Mouse (Mus musculus): ENCODE measurements around the gene Zmiz2. TPM values are rescaled to one million over a fixed set of nuclear protein-coding genes. Genes with fewer than 3 reads are reported as not detected.
"Not testable (repeated sequence)": the region's sequence is repeated elsewhere in the genome, so short reads cannot be mapped to it uniquely, and the experiment has no call there.

The Zmiz2 gene
- polyA plus RNA-seq, 1 experiment from 2014 or later: 13.8 TPM

DNA sequence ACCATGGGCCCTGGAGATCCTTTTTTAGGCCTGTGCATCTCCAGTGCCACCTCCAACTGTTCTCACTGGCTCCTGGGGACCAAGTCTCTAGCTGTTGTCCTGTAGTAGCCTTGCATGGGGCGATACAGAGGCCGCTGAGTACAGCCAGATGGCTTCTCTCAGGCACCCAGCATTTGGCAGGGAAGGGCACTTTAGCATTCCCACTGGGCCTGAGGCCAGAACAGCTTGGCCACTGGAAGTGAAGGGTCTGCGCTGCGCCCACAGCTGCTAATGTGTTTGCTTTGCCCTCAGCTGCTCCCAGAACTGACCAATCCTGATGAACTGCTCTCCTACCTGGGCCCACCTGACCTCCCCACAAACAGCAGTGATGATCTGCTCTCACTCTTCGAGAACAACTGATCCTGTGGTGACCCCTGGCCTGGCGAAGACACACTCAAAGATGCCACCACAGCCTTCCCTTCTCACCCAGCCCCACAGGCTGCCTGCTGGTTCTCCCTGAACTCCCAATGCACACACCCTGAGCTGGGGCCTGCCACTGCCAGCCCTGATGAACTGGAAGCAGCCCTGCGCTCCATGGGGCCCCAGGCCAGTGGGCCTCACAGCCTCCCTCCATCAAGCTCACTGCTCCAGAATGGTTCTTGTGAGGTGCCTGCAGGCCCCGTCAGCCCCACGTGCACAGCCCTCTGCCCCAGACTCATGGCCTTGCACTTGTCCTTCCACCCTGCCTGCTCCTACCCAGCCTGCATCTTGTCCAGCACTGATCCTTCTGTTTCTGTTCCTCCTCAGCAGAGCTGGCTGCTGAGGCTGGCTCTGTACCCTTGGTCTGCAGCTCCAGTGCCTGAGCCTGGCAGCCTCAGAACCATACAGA, 16.1 kb downstream of the Zmiz2 start:
- H3K4me1 ChIP-seq: peaks cover 13% of the 10 kb centered on the region
- H3K36me3 ChIP-seq: peaks cover 69% of the 10 kb centered on the region
- no peaks in the 10 kb centered on the region for H3K27me3 ChIP-seq (ENCODE audit: low read depth, poor library complexity, severe bottlenecking)
- H3K4me3 ChIP-seq: no peak overlapping the region
- H3K27ac ChIP-seq (replicated peaks): no peak overlapping the region
- no peak for DNase-seq (ENCODE audit: low spot score)
- no peaks in the 10 kb centered on the region for H3K9me3 ChIP-seq (replicated peaks)
- 90% methylated on average over 9 of the region's 9 CpGs for WGBS

DNA sequence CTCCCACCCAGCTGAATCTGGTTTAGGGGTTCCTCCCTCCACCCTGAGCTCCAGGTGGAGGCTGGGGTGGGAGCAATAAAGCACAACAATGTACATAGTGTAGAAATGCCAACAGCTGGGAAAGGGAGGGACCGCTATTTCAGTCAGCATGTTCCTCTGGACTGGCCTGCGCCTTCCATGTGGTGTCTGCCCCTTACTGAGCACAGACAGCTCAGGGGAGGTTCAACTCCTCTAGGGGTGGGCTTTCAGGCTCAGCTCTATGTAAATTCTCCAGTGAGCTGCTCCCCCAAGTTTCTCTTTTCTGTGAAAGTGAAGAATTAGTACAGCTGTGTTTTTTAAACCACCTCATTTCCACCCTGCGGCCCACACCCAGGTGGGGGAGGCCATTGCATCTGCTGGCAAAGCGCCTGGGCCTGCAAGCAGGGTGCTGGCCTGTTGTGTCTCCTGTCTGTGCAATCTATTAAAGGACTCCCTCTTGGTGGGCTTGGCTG, 16.8 kb downstream of the Zmiz2 start:
- H3K36me3 ChIP-seq: peaks cover 62% of the 10 kb centered on the region
- H3K27me3 ChIP-seq (ENCODE audit: low read depth, poor library complexity, severe bottlenecking): no peaks in the 10 kb centered on the region
- H3K4me1 ChIP-seq: peaks cover 13% of the 10 kb centered on the region
- no peak overlapping the region for H3K27ac ChIP-seq (replicated peaks)
- no peaks in the 10 kb centered on the region for H3K9me3 ChIP-seq (replicated peaks)
- 88% methylated on average over 4 of the region's 4 CpGs for WGBS
- H3K4me3 ChIP-seq: no peak overlapping the region
- no peak for DNase-seq (ENCODE audit: low spot score)

DNA sequence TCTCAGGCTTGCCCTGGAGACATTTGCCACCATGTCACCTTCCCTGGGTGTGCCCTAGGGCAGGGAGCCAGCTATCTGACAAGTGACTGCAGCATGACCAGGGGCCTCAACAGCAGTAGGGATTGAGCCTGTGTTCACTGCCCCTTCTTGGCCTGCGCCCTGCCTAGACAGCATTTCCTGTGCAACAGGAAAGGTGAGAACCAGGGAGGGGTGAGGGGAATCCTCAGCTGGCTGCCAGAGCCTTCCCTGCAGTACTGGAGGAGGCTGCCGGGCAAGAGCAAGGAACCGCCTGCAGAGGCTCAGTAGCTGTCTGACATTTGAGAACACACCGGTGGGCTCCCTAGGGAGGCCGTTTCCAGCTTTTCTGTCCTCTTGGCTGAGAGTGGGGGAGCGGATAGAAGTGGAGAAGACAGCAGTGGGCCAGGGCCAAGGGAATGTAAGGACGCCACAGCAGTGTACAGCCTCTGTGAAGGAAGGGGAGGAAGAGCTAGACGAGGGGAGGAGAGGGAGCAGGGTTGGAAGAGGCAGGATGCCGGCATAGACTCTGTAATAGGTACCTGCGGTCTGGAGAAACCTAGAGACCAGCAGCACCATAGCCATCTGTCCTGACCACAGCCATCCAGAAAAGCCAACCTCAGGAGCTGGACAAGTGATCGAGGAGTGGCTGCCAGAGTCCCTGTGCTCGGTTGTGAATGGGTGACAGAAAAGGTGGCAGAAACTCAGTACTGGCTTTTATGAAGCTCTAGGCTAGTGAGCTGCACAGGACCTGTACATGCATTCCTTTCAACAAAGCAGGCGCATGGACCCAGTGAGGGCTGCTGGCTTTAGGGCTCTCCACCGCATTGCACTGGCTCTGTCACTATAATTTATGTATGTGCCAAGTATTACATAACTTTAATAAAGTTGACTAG, 17.6 kb downstream of the Zmiz2 start:
- no peak overlapping the region for H3K4me3 ChIP-seq
- peaks cover 54% of the 10 kb centered on the region for H3K36me3 ChIP-seq
- no peaks in the 10 kb centered on the region for H3K9me3 ChIP-seq (replicated peaks)
- H3K27ac ChIP-seq (replicated peaks): 0 out of 2 replicates have a peak overlapping the region, but pooled peaks have one; percentile 13
- peaks cover 13% of the 10 kb centered on the region for H3K4me1 ChIP-seq
- 49% methylated on average over 14 of the region's 14 CpGs for WGBS
- DNase-seq (ENCODE audit: low spot score): no peak
- H3K27me3 ChIP-seq (ENCODE audit: low read depth, poor library complexity, severe bottlenecking): no peaks in the 10 kb centered on the region

DNA sequence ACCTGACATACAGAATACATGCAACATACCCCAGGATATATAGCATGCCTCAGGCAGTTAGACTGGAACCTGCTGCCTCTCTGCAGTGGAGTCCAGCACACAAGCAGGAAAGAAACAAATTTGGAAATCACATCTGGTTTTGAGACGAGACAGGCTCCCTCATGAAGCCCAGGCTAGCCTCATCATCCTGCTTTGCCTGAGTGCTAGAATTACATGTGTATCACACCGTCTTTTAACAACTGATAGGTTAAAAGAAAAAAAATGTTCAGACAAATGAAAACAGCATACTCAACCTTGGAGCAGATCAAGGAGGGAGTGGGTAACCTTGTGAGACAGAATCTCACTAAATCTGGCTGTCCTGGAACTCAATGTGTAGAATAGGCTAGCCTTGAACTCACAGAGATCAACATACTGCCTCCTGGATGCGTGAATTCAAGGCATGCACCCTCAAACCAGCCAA, 18.3 kb downstream of the Zmiz2 start:
- Histone ChIP-seq H3K27me3 (ENCODE audit: low read depth, poor library complexity, severe bottlenecking) (no peaks in the 10 kb centered on the region), H3K27ac (replicated peaks) (no peak overlapping the region), H3K9me3 (replicated peaks) (no peaks in the 10 kb centered on the region), H3K4me1 (peaks cover 13% of the 10 kb centered on the region), H3K4me3 (no peak overlapping the region), H3K36me3 (peaks cover 47% of the 10 kb centered on the region)
- DNase-seq (ENCODE audit: low spot score): no peak
- 86% methylated on average over 3 of the region's 3 CpGs for WGBS

DNA sequence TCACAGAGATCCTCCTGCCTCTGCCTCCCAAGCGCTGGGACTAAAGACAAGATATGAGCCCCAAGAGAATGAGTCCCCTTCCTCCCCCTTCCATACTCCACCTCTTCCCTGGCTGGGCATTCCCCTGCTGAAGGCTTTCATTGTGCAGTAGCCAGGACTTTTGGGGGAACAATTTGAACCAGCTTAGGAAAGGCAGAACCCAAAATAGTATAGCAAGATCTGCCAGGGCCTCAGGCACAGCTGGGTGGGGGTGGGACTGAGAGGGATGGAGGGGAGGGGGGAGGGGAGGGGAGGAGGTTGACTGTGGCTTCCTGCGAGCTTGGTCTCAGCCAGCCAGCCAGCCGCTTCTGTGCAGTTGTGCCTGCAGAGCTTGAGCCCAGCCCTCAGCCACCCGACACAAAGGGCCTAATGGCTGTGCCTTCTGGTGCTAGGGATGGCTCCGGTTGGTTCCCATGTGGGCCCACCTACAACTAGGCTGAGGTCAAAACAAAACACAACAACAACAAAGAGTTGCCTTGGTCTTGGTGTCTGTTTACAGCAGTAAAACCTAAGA, 21.3 kb downstream of the Zmiz2 start:
- Histone ChIP-seq H3K4me1 (peaks cover 20% of the 10 kb centered on the region), H3K4me3 (no peak overlapping the region), H3K27me3 (ENCODE audit: low read depth, poor library complexity, severe bottlenecking) (no peaks in the 10 kb centered on the region), H3K9me3 (replicated peaks) (no peaks in the 10 kb centered on the region), H3K36me3 (peaks cover 17% of the 10 kb centered on the region), H3K27ac (replicated peaks) (no peak overlapping the region)
- no peak for DNase-seq (ENCODE audit: low spot score)
- WGBS: 66% methylated on average over 5 of the region's 5 CpGs

DNA sequence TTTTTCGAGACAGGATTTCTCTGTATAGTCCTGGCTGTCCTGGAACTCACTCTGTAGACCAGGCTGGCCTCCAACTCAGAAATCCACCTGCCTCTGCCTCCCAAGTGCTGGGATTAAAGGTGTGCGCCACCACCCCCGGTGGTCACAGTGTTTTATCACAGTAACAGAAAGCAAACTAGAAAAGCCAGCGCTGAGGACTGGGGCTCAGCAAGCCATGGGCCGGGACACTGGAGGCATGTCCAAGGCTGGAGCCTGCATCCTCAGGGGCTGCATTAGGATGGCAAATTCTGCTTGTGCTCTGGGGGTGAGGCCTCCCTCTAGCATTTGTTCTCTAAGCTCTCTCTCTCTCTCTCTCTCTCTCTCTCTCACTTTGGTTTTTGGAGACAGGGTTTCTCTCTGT, 21.9 kb downstream of the Zmiz2 start:
- H3K9me3 ChIP-seq (replicated peaks); DNase-seq (ENCODE audit: low spot score); H3K4me3 ChIP-seq; H3K27me3 ChIP-seq (ENCODE audit: low read depth, poor library complexity, severe bottlenecking); H3K27ac ChIP-seq (replicated peaks): not testable (repeated sequence)
- H3K36me3 ChIP-seq: peaks cover 11% of the 10 kb centered on the region
- 89% methylated on average over 5 of the region's 5 CpGs for WGBS
- peaks cover 18% of the 10 kb centered on the region for H3K4me1 ChIP-seq

DNA sequence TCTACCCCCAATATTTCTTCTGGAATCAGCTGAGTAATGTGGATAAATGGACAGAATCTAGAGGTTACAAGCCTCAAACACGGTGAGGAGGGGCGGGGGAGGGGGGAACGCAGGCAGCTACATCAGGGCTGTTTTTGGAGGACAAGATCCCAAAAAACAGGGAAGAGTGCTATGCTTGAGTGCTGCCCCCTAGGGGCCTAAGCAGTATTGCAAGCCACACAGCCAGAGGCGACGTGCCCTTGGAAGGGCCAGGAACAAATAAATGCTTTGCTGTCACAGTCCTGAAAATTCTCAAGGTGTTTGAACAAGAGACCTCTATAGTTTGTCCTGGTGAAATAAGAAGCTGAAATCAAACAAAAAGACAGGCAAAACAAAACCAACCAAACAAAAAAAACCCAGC, 22.8 kb downstream of the Zmiz2 start:
- no peaks in the 10 kb centered on the region for H3K9me3 ChIP-seq (replicated peaks)
- DNase-seq (ENCODE audit: low spot score): peak; percentile 82
- H3K27ac ChIP-seq (replicated peaks): no peak overlapping the region
- 2% methylated on average over 5 of the region's 5 CpGs for WGBS
- H3K4me1 ChIP-seq: peaks cover 11% of the 10 kb centered on the region
- H3K36me3 ChIP-seq: peaks cover 2% of the 10 kb centered on the region
- H3K4me3 ChIP-seq: no peak overlapping the region
- H3K27me3 ChIP-seq (ENCODE audit: low read depth, poor library complexity, severe bottlenecking): no peaks in the 10 kb centered on the region

DNA sequence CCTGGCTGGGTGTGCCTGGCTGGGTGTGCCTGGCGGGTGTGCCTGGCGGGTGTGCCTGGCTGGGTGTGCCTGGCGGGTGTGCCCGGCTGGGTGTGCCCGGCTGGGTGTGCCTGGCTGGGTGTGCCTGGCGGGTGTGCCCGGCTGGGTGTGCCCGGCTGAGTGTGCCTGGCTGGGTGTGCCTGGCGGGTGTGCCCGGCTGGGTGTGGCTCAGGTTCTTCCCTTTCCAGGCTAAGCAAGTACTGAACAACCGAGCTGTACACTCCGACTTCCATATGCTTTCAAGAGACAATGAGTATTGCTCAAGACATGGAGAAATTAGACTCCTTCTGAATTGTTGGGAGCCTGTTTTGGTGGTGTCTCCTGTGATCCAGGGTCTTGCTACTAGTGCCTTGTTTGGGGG, 24.4 kb downstream of the Zmiz2 start:
- Histone ChIP-seq H3K27ac (replicated peaks) (no peak overlapping the region), H3K27me3 (ENCODE audit: low read depth, poor library complexity, severe bottlenecking) (no peaks in the 10 kb centered on the region), H3K36me3 (peaks cover 16% of the 10 kb centered on the region), H3K4me3 (no peak overlapping the region), H3K4me1 (peaks cover 24% of the 10 kb centered on the region), H3K9me3 (replicated peaks) (no peaks in the 10 kb centered on the region)
- WGBS: 93% methylated on average over 12 of the region's 12 CpGs
- DNase-seq (ENCODE audit: low spot score): no peak

DNA sequence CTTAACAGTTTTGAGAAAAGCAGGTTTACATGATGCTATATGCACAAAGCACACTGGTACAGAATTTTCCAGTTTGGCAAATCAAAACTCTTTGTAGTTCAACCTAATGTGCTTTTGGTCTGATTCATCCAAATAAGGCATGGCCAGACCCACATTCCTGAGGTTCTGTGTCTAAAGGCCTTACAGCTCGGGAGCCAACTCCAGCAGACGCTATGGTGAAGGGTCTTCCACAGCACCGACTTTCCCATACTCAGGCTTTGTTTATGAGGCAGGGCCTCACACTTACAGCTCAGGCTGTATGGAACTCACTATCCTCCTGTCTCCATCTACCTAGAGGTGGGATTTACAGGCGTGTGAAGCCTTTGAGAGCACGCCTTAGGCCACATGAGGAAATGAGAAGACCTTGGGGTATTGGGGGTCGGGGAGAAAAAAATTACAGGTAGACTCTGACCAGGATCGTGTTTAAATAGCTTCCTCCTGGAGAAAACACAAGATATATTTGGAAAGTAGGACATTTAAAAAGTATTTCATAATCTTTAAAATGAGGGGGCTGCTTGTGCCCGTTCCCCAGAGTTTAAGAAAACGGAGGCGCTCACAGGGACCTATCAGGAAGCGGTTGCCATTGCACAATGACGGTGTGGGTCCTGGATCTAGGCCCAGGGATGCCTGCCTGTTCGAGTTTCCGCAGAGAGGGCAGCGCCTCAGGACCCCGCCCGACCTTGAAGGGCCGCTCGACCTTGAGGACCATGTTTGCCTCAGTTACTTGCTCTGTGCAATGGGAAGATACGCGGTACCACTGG, 26.1 kb downstream of the Zmiz2 start, which contains the start of gene Ppia:
Gene Ppia (plus strand): TSS at position 693 of the 800 bp plus-strand sequence.
- H3K4me3 ChIP-seq: peak within 1 kb of the TSS; percentile 95
- peak; percentile 32 for DNase-seq (ENCODE audit: low spot score)
- H3K27ac ChIP-seq (replicated peaks): peak within 1 kb of the TSS; percentile 99
- no peaks in the 10 kb centered on the region for H3K9me3 ChIP-seq (replicated peaks)
- 11% methylated on average over 21 of the region's 21 CpGs for WGBS
- peaks cover 31% of the 10 kb centered on the region for H3K36me3 ChIP-seq
- H3K27me3 ChIP-seq (ENCODE audit: low read depth, poor library complexity, severe bottlenecking): no peaks in the 10 kb centered on the region
- peaks cover 30% of the 10 kb centered on the region for H3K4me1 ChIP-seq

DNA sequence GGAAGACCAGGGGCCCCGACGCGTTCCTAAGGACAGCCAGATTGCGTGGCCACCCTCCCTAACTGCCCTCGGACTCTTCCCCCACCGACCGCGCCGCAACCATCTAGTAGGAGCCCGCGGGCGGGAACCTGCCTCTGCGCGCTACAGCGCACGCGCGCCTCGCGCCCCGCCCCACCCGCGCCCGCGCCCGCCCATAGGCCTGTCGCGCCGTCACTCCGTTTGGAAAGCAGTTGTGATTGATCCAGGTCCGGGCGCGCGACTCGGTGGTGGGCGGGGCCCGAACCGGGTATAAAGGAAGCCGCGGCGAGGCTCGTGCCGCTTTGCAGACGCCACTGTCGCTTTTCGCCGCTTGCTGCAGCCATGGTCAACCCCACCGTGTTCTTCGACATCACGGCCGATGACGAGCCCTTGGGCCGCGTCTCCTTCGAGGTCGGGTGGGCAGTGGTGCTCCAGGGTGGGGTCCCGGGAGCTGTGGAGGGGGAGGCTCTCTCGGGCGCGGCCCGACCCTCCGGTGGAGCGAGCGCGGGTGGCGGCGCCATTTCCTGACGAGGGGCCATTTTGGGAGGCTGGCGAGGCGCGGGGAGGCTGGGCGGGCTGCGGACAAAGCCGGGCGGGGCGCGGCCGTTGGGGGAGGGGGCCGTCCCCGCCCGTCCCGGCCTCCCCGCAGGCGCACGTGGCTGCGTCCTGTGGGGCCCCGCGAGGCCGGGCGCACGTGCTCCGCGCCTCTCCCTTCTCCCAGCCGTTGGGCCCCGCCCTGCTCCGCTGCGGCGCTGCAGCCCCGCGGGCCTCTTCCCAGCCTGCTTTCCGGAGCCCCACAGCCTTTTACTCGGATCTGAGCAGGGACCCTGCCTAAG, 26.9 kb downstream of the Zmiz2 start:
- under 1% methylated on average over 72 of the region's 102 CpGs for WGBS
- Histone ChIP-seq H3K4me3 (peak overlapping the region; percentile 95), H3K9me3 (replicated peaks) (no peaks in the 10 kb centered on the region), H3K36me3 (peaks cover 40% of the 10 kb centered on the region), H3K27me3 (ENCODE audit: low read depth, poor library complexity, severe bottlenecking) (no peaks in the 10 kb centered on the region), H3K4me1 (peaks cover 30% of the 10 kb centered on the region), H3K27ac (replicated peaks) (peak overlapping the region; percentile 99)
- DNase-seq (ENCODE audit: low spot score): peak; percentile 98

DNA sequence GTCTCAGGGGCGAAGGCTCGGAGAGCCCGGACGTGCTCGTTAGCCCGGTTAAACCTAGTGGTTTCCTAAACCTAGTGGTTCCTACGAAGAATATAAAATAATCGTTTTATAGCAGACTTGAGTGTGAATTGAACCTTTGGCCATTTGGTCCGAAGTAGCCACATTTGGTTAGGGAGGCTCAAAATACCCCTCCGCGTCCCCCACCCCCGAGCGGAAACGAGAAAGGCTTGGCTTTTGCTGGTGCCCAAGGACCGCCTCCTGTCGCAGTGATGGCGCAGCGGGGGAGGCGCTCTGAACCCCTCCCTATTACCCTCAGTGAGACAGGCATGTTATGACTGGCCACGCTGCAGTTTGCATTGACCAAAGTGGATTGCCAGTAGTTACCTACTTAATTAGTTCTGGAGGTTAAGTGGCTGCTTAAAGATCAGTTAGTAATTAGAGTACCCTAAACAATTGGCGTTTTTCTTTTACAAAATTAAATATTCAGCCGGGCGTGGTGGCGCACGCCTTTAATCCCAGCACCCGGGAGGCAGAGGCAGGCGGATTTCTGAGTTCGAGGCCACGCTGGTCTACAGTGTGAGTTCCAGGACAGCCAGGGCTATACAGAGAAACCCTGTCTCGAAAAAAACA, 27.6 kb downstream of the Zmiz2 start:
- H3K4me3 ChIP-seq: peak overlapping the region; percentile 95
- peak overlapping the region; percentile 99 for H3K27ac ChIP-seq (replicated peaks)
- H3K4me1 ChIP-seq: peaks cover 30% of the 10 kb centered on the region
- no peaks in the 10 kb centered on the region for H3K9me3 ChIP-seq (replicated peaks)
- DNase-seq (ENCODE audit: low spot score): peak; percentile 72
- H3K36me3 ChIP-seq: peaks cover 47% of the 10 kb centered on the region
- WGBS: 2% methylated on average over 30 of the region's 30 CpGs
- no peaks in the 10 kb centered on the region for H3K27me3 ChIP-seq (ENCODE audit: low read depth, poor library complexity, severe bottlenecking)

All from midbrain, embryonic 10.5 days (tissue).